Mouse (Mus musculus): ENCODE measurements at regions not wholly inside any gene's neighbourhood (a gene's known extent, or its start where the extent isn't known, plus 50 kb on each side); places are given as distances from the start of the nearest gene placed in this dataset.

DNA sequence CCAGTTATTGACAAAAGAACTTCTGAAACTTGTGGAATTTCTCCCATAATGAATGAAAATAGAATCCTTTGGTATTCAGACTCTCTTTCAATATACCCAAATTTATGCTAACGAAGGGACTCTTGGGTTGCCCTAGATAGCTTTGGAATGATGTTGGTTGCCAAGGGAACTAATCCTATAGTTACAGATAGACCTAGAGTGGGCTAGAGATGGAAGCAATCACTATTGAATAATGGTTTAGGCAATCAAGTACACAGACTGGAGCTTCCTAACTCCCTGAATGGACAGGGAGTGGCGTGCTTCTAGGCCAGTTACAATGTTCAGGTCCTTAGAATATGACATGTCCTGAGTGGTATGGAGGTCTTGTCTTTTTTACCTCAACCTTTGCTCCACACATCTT, 354.3 kb upstream of the Tmpo start:
- Histone ChIP-seq H3K4me1 (ENCODE audit: control insufficient read depth, insufficient read depth, low read length) (no peaks in the 10 kb centered on the region), H3K4me3 (ENCODE audit: control insufficient read depth, low read depth, low read length) (no peak overlapping the region), H3K36me3 (ENCODE audit: control insufficient read depth, insufficient read depth, low read length) (no peaks in the 10 kb centered on the region), H3K27me3 (ENCODE audit: control insufficient read depth, insufficient read depth, low read length) (no peaks in the 10 kb centered on the region), H3K27ac (ENCODE audit: control insufficient read depth, insufficient read depth, low read depth, low read length) (no peak overlapping the region)
- TF ChIP-seq CTCF (IDR thresholded peaks at IDR 0.05; ENCODE audit: control insufficient read depth, insufficient read depth, insufficient replicate concordance, low read depth, low read length): no peak
- no peak for TF ChIP-seq POLR2A (IDR thresholded peaks at IDR 0.05; ENCODE audit: control insufficient read depth, low read depth, low read length)

DNA sequence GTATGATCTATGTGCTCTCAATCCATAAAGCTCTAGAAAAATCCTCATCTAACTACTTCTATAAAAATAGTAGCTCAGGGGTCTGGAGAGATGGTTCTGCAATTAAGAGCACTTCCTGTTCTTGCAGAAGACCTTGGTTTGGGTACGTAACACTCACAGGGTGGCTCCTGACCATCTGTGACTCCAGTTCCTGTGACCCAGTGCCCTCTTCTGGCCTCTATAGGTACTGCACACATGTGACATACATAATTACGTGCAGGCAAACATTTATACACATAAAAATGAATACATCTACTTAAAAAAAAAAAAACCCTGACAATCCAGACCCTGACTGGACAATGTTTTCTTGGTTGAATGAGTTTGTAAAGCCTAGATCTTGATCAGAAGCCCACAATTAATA, 347.2 kb upstream of the Tmpo start:
- no peak overlapping the region for H3K27ac ChIP-seq (ENCODE audit: control insufficient read depth, insufficient read depth, low read depth, low read length)
- H3K36me3 ChIP-seq (ENCODE audit: control insufficient read depth, insufficient read depth, low read length): no peaks in the 10 kb centered on the region
- no peaks in the 10 kb centered on the region for H3K4me1 ChIP-seq (ENCODE audit: control insufficient read depth, insufficient read depth, low read length)
- no peak overlapping the region for H3K4me3 ChIP-seq (ENCODE audit: control insufficient read depth, low read depth, low read length)
- TF ChIP-seq CTCF (IDR thresholded peaks at IDR 0.05; ENCODE audit: control insufficient read depth, insufficient read depth, insufficient replicate concordance, low read depth, low read length) (peak; percentile 66; the same call in 1 of the 2 replicates), POLR2A (IDR thresholded peaks at IDR 0.05; ENCODE audit: control insufficient read depth, low read depth, low read length) (no peak)
- H3K27me3 ChIP-seq (ENCODE audit: control insufficient read depth, insufficient read depth, low read length): no peaks in the 10 kb centered on the region

DNA sequence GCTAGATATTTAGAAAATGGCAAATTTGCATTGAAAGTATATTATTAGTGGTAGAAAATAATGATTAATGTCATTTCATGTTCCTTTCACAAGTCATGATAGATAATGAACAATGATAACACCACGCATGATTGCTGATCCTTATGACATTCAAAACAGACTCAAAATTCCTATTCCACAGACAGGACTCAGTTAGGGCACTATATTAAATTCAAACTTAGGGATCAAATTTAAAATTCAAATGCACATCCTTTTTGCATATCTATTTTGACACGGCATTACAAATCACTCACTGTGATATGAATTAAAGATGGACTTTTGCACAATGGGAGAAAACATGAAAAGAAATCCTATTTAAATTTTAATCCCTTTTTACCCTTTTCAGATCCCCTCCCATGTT, 340.1 kb upstream of the Tmpo start:
- no peak for TF ChIP-seq CTCF (IDR thresholded peaks at IDR 0.05; ENCODE audit: control insufficient read depth, insufficient read depth, insufficient replicate concordance, low read depth, low read length)
- no peaks in the 10 kb centered on the region for H3K4me1 ChIP-seq (ENCODE audit: control insufficient read depth, insufficient read depth, low read length)
- H3K27me3 ChIP-seq (ENCODE audit: control insufficient read depth, insufficient read depth, low read length): no peaks in the 10 kb centered on the region
- H3K36me3 ChIP-seq (ENCODE audit: control insufficient read depth, insufficient read depth, low read length): no peaks in the 10 kb centered on the region
- no peak overlapping the region for H3K4me3 ChIP-seq (ENCODE audit: control insufficient read depth, low read depth, low read length)
- H3K27ac ChIP-seq (ENCODE audit: control insufficient read depth, insufficient read depth, low read depth, low read length): no peak overlapping the region

DNA sequence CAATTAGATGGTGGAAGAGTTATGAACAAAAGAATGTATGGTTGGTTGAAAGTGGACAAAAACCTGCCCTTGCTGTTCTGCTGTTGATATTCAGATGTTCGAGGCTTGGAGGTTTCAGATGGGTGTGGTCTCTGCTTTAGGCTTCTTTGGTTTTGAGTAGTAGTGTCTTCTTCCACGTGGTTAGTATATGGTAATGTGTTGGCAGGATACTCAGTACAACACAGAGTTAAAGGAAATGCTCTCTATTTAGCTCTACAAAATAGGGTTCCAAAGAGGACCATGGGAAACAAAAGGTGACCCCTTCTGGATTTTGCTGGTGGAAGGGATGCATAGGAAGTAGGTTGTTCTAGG, 333.9 kb upstream of the Tmpo start:
- no peaks in the 10 kb centered on the region for H3K36me3 ChIP-seq (ENCODE audit: control insufficient read depth, insufficient read depth, low read length)
- no peak overlapping the region for H3K27ac ChIP-seq (ENCODE audit: control insufficient read depth, insufficient read depth, low read depth, low read length)
- H3K4me1 ChIP-seq (ENCODE audit: control insufficient read depth, insufficient read depth, low read length): no peaks in the 10 kb centered on the region
- no peaks in the 10 kb centered on the region for H3K27me3 ChIP-seq (ENCODE audit: control insufficient read depth, insufficient read depth, low read length)
- no peak overlapping the region for H3K4me3 ChIP-seq (ENCODE audit: control insufficient read depth, low read depth, low read length)
- TF ChIP-seq POLR2A (IDR thresholded peaks at IDR 0.05; ENCODE audit: control insufficient read depth, low read depth, low read length) (no peak), CTCF (IDR thresholded peaks at IDR 0.05; ENCODE audit: control insufficient read depth, insufficient read depth, insufficient replicate concordance, low read depth, low read length) (no peak)

DNA sequence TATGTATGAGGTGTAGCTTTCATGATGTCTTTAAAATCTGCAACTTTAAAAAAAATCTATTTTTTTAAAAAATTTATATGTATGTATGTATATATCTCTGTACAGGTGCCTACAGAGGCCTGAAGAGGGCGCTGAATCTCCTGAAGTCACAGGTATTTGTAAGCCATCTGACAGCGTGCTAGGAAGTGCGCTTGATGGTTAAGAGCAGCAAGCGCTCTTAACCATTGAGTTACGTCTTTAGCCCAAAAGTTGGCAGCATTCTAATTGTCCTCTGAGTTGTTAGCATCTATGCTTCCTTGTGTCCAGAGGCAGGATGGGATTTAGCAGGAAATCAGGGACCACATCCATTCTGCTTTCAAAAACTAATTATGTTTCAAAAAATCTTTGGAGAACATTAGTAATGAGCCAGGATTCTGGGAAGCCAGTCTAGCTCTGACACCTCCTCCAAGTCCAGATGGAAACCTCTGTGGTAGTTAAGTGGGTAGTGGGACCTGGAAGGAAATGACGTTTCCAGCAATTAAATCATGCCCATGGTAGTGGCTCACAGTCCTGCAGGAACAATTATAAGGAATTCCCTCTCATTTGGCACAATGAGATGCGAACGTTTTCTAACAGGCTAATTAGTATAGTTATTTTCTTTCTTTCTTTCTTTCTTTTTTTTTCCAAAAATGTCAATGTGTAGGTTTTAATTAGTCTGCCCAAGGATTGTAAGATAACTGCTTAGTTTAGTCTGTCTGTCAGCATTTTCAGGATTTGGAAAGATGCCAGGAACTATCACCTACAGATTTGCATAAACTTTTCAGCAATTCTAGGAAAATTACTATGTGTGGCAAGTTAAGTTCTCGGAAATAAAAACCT, 333.3 kb upstream of the Tmpo start:
- H3K27me3 ChIP-seq (ENCODE audit: control insufficient read depth, insufficient read depth, low read length): no peaks in the 10 kb centered on the region
- TF ChIP-seq POLR2A (IDR thresholded peaks at IDR 0.05; ENCODE audit: control insufficient read depth, low read depth, low read length) (no peak), CTCF (IDR thresholded peaks at IDR 0.05; ENCODE audit: control insufficient read depth, insufficient read depth, insufficient replicate concordance, low read depth, low read length) (no peak)
- no peak overlapping the region for H3K27ac ChIP-seq (ENCODE audit: control insufficient read depth, insufficient read depth, low read depth, low read length)
- H3K4me1 ChIP-seq (ENCODE audit: control insufficient read depth, insufficient read depth, low read length): no peaks in the 10 kb centered on the region
- no peaks in the 10 kb centered on the region for H3K36me3 ChIP-seq (ENCODE audit: control insufficient read depth, insufficient read depth, low read length)
- no peak overlapping the region for H3K4me3 ChIP-seq (ENCODE audit: control insufficient read depth, low read depth, low read length)

DNA sequence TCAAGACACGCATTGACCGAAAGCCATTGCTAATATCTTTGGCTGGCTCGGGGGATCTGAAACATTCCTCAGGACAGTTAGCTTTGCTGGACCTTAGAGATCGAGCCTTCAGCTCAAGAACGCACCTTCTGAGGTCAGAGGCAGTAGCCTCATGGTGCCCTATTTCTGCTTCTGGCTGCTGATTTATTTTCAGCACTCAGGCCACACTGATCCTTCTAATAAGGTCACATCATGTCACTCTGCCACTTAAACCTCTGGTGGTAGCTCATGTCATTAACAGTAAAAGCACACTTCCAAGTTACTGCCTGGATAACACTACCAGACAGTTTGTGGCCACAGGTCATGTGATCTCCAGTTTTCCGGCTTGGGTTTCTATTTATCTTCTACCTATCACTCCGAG, 325.9 kb upstream of the Tmpo start:
- Histone ChIP-seq H3K4me3 (ENCODE audit: control insufficient read depth, low read depth, low read length) (no peak overlapping the region), H3K4me1 (ENCODE audit: control insufficient read depth, insufficient read depth, low read length) (no peaks in the 10 kb centered on the region), H3K36me3 (ENCODE audit: control insufficient read depth, insufficient read depth, low read length) (no peaks in the 10 kb centered on the region), H3K27ac (ENCODE audit: control insufficient read depth, insufficient read depth, low read depth, low read length) (no peak overlapping the region), H3K27me3 (ENCODE audit: control insufficient read depth, insufficient read depth, low read length) (no peaks in the 10 kb centered on the region)
- TF ChIP-seq CTCF (IDR thresholded peaks at IDR 0.05; ENCODE audit: control insufficient read depth, insufficient read depth, insufficient replicate concordance, low read depth, low read length) (no peak), POLR2A (IDR thresholded peaks at IDR 0.05; ENCODE audit: control insufficient read depth, low read depth, low read length) (no peak)

DNA sequence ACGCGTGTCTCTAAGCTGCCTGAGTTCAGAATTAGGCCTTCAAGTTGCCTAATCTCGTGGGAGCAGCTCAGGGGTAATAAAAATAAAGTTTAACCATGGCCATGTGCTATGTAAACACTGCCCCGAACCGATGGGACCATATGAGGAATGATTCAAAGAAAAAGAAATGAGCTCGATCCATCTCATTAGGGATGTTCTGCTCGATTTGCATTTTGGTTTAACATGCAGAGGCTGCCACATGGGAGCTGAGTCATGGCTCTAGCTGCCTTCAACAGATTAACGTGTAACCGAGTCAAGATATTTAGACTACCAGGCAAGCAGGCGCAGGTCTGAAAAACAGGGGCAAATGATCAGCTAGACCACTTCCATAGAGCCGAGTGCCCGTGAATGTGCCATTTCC, 323.8 kb upstream of the Tmpo start:
- no peak for TF ChIP-seq POLR2A (IDR thresholded peaks at IDR 0.05; ENCODE audit: control insufficient read depth, low read depth, low read length)
- no peak for TF ChIP-seq CTCF (IDR thresholded peaks at IDR 0.05; ENCODE audit: control insufficient read depth, insufficient read depth, insufficient replicate concordance, low read depth, low read length)
- Histone ChIP-seq H3K4me1 (ENCODE audit: control insufficient read depth, insufficient read depth, low read length) (no peaks in the 10 kb centered on the region), H3K27ac (ENCODE audit: control insufficient read depth, insufficient read depth, low read depth, low read length) (no peak overlapping the region), H3K4me3 (ENCODE audit: control insufficient read depth, low read depth, low read length) (no peak overlapping the region), H3K27me3 (ENCODE audit: control insufficient read depth, insufficient read depth, low read length) (no peaks in the 10 kb centered on the region), H3K36me3 (ENCODE audit: control insufficient read depth, insufficient read depth, low read length) (no peaks in the 10 kb centered on the region)
